Mouse (Mus musculus) gastrocnemius, adult 8-10 months (tissue): ENCODE measurements at regions not wholly inside any gene's neighbourhood (a gene's known extent, or its start where the extent isn't known, plus 50 kb on each side); places are given as distances from the start of the nearest gene placed in this dataset.

Experiments used
- DNase-seq, 2 experiments: peaks; one replicate each; pipeline ENCODE4 v3.0.0; 2022; ENCODE audit warnings: low spot score in 2 of 2

GRCm38 (mm10) chr9:102449366-102449765 is 56.2 kb upstream of the Ky start:
- DNase-seq, result no peak

GRCm38 (mm10) chr9:102446066-102446465 is 59.5 kb upstream of the Ky start:
- DNase-seq, result no peak

GRCm38 (mm10) chr9:102442198-102442842 is 63.2 kb upstream of the Ky start:
- peak; percentile 55 to 66 for DNase-seq

DNA sequence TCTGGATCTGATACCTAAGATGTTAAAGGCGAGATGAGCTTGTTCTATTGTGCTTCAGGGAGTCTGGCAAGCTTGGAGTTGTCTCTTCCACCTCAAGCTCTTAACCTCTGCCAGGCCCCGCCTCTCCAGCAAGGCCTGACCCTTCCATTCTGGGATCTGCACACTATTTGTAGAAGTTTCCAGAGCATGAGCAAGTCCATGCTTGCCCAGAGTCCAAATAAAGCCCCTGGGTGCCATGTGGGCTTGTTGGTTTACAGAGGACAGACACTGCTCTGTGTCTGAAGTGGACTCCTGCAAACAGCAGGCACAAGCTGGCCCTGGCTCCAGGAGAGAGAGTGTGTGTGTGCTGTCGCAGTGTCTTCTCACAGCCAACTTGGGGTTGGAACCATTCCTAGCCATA is 67.9 kb upstream of the Ky start:
- peak in 1 of 2 experiments; percentile 33 for DNase-seq

GRCm38 (mm10) chr9:102436378-102436777 is 69.2 kb upstream of the Ky start:
- no peak for DNase-seq

DNA sequence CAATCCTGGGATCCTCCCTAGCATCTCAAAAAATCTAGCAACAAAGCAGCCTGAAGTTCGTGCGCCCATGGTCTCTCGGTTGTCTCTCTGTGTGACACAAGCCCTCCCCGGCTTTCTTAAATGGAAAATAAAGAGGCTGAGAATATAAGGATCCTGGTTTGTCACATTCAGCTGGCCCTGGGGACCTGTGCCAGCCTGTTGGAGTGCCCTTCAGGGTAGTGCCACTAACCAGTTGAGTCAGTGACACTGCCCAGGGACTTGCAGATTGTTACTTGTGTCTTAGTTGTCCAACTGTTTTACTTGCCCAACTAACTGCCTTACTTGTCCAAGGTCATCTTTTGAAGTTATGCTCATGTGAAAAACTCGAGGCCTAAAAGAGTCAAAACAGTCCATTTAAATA is 73.5 kb upstream of the Ephb1 start:
- no peak for DNase-seq

DNA sequence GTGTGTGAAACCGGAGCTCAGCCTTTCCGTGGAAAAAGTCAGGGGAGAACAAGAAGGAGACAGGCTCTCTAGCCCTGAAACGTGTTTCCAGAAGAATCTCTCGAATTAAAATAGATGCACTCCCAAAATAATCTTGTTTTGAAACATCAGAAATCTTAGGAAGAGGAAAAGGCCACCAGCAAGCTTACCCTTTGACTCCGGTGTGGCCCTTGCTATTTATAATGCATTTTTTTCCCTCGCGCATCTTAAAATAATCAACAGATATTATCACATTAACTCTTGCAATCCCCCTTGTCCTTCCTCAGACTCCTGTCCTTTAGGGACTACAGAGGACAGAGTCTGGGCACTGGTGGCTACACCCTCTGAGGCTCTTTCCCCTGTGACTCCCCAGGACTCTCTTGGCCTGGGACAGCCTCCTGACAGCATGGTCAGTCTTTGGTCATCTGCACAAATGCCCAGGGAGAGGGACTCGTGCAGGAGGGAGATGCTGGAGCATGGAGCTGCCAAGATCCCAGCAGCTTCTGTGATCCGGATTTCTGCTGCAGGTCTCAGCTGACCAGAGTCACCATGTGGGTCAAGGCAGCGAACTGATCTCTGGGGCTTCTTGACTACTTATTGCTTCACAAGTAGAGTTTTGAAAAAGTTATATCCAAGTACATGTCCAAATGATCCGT is 70.3 kb upstream of the Ephb1 start:
- peak; percentile 42 to 59 for DNase-seq

GRCm38 (mm10) chr9:102423919-102424671 is 69.6 kb upstream of the Ephb1 start:
- DNase-seq, result peak; percentile 62 to 76

- no peak for DNase-seq
Observed at GRCm38 (mm10) chr9:102423465-102423918, 69.0 kb upstream of the Ephb1 start.

GRCm38 (mm10) chr9:102421826-102422225 is 67.3 kb upstream of the Ephb1 start:
- no peak for DNase-seq

GRCm38 (mm10) chr9:102420196-102420595 is 65.7 kb upstream of the Ephb1 start:
- DNase-seq, result no peak

DNA sequence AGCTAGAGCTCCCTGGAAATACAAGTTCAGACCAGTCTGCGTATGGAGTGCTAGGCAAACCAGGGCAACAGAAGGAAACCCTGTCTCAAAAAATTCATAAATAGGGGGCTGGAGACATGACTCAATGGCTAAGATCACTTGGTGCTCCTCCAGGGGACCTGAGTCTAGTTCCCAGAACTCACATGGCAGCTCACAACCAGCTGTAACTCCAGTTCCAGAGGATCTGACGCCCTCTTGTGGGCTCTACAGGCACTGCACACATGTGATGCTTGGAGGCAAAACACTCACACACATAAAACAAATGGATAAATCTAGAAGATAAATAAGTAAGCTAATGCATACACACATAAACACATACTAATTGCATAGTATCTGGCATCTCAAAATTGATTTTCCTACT is 59.1 kb upstream of the Ephb1 start:
- no peak for DNase-seq

DNA sequence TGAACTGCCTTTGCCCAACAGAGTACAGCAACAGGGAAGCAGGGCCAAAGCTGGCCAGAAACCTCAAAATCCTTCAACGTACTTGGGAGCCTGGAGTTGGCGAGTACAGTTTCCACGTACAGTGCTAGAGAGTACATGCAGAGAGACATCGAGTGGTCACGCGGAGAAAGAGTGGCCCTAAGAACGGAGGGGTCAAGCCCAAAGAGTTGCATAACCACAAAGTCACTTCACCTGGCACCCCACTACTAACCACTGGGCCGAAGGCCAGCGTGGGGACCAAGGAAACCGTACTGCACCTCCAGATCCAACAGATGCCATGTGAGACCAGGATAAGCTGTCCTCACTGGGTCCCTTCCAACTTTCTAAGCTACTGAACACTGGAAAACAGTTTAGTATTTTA is 56.2 kb upstream of the Ephb1 start:
- peak; percentile 55 to 74 for DNase-seq

- DNase-seq, result no peak
Observed at GRCm38 (mm10) chr9:102406017-102406416, 51.5 kb upstream of the Ephb1 start.
